Mouse (Mus musculus): ENCODE results near the gene Commd1. TPM values are rescaled to one million over a fixed set of nuclear protein-coding genes. Genes with fewer than 3 reads are reported as not detected.

Commd1 gene
- polyA plus RNA-seq, 1 experiment = 35.7 TPM

- H3K27ac ChIP-seq (ENCODE audit: insufficient read depth, low read depth, low read length) = no peak overlapping the region
- WGBS = 39% methylated on average over 1 of the region's 1 CpGs
Measured at GRCm38 (mm10) chr11:22989786-22990185, 7.6 kb upstream of the Commd1 start.

GRCm38 (mm10) chr11:22987357-22987756 is 5.2 kb upstream of the Commd1 start:
- Histone ChIP-seq H3K4me1 (ENCODE audit: control insufficient read depth, insufficient read depth, low read length) (peaks cover 14% of the 10 kb centered on the region), H3K27ac (ENCODE audit: insufficient read depth, low read depth, low read length) (no peak overlapping the region), H3K4me3 (ENCODE audit: insufficient read depth, low read depth, low read length) (no peak overlapping the region), H3K27me3 (replicated peaks; ENCODE audit: control insufficient read depth, insufficient read depth, low read length) (no peaks in the 10 kb centered on the region), H3K36me3 (ENCODE audit: control insufficient read depth, insufficient read depth, low read length) (no peaks in the 10 kb centered on the region)
- DNase-seq = peak; percentile 78
- 44% methylated on average over 2 of the region's 2 CpGs for WGBS
- no peak for TF ChIP-seq POLR2A (IDR thresholded peaks at IDR 0.05; ENCODE audit: low read depth, low read length)
- TF ChIP-seq CTCF (conservative IDR thresholded peaks at IDR 0.05; ENCODE audit: insufficient read depth, insufficient read length, low read depth, low read length) = peak; percentile 78

More at GRCm38 (mm10) chr11:22989786-22990185, 7.6 kb upstream of the Commd1 start:
- Histone ChIP-seq H3K4me1 (ENCODE audit: control insufficient read depth, insufficient read depth, low read length) (peaks cover 14% of the 10 kb centered on the region), H3K4me3 (ENCODE audit: insufficient read depth, low read depth, low read length) (peak overlapping the region; percentile 99; the same call in 1 of the 2 replicates), H3K27me3 (replicated peaks; ENCODE audit: control insufficient read depth, insufficient read depth, low read length) (no peaks in the 10 kb centered on the region), H3K36me3 (ENCODE audit: control insufficient read depth, insufficient read depth, low read length) (peaks cover 5% of the 10 kb centered on the region)
- no peak for DNase-seq
- TF ChIP-seq POLR2A (IDR thresholded peaks at IDR 0.05; ENCODE audit: low read depth, low read length) (no peak), CTCF (conservative IDR thresholded peaks at IDR 0.05; ENCODE audit: insufficient read depth, insufficient read length, low read depth, low read length) (no peak)

GRCm38 (mm10) chr11:22985510-22985909 is 3.3 kb upstream of the Commd1 start:
- Histone ChIP-seq H3K27me3 (replicated peaks; ENCODE audit: control insufficient read depth, insufficient read depth, low read length) (no peaks in the 10 kb centered on the region), H3K4me3 (ENCODE audit: insufficient read depth, low read depth, low read length) (no peak overlapping the region), H3K27ac (ENCODE audit: insufficient read depth, low read depth, low read length) (no peak overlapping the region), H3K36me3 (ENCODE audit: control insufficient read depth, insufficient read depth, low read length) (no peaks in the 10 kb centered on the region), H3K4me1 (ENCODE audit: control insufficient read depth, insufficient read depth, low read length) (peaks cover 9% of the 10 kb centered on the region)
- TF ChIP-seq CTCF (conservative IDR thresholded peaks at IDR 0.05; ENCODE audit: insufficient read depth, insufficient read length, low read depth, low read length) = no peak
- no peak for TF ChIP-seq POLR2A (IDR thresholded peaks at IDR 0.05; ENCODE audit: low read depth, low read length)
- 72% methylated on average over 3 of the region's 3 CpGs for WGBS
- no peak for DNase-seq

GRCm38 (mm10) chr11:22982846-22983245 is 664 bp upstream of the Commd1 start:
- no peak for DNase-seq
- no peak overlapping the region for H3K27ac ChIP-seq (ENCODE audit: insufficient read depth, low read depth, low read length)
- 77% methylated on average over 6 of the region's 6 CpGs for WGBS

GRCm38 (mm10) chr11:22981543-22981950 is 635 bp downstream of the Commd1 start:
- Histone ChIP-seq H3K4me3 (ENCODE audit: insufficient read depth, low read depth, low read length) (peak overlapping the region; percentile 68), H3K4me1 (ENCODE audit: control insufficient read depth, insufficient read depth, low read length) (peaks cover 6% of the 10 kb centered on the region), H3K27ac (ENCODE audit: insufficient read depth, low read depth, low read length) (peak overlapping the region; percentile 68), H3K27me3 (replicated peaks; ENCODE audit: control insufficient read depth, insufficient read depth, low read length) (no peaks in the 10 kb centered on the region), H3K36me3 (ENCODE audit: control insufficient read depth, insufficient read depth, low read length) (no peaks in the 10 kb centered on the region)
- no peak for TF ChIP-seq POLR2A (IDR thresholded peaks at IDR 0.05; ENCODE audit: low read depth, low read length)
- no peak for TF ChIP-seq CTCF (conservative IDR thresholded peaks at IDR 0.05; ENCODE audit: insufficient read depth, insufficient read length, low read depth, low read length)
- no peak for DNase-seq
- WGBS = 1% methylated on average over 12 of the region's 12 CpGs

More at GRCm38 (mm10) chr11:22982846-22983245, 664 bp upstream of the Commd1 start:
- no peaks in the 10 kb centered on the region for H3K36me3 ChIP-seq (ENCODE audit: control insufficient read depth, insufficient read depth, low read length)
- no peaks in the 10 kb centered on the region for H3K27me3 ChIP-seq (replicated peaks; ENCODE audit: control insufficient read depth, insufficient read depth, low read length)
- H3K4me3 ChIP-seq (ENCODE audit: insufficient read depth, low read depth, low read length) = no peak overlapping the region
- peaks cover 6% of the 10 kb centered on the region for H3K4me1 ChIP-seq (ENCODE audit: control insufficient read depth, insufficient read depth, low read length)
- no peak for TF ChIP-seq POLR2A (IDR thresholded peaks at IDR 0.05; ENCODE audit: low read depth, low read length)
- no peak for TF ChIP-seq CTCF (conservative IDR thresholded peaks at IDR 0.05; ENCODE audit: insufficient read depth, insufficient read length, low read depth, low read length)

GRCm38 (mm10) chr11:22981041-22981440 is 1.1 kb downstream of the Commd1 start:
- Histone ChIP-seq H3K4me3 (ENCODE audit: insufficient read depth, low read depth, low read length) (peak overlapping the region; percentile 5; the same call in 1 of the 2 replicates), H3K27me3 (replicated peaks; ENCODE audit: control insufficient read depth, insufficient read depth, low read length) (no peaks in the 10 kb centered on the region), H3K27ac (ENCODE audit: insufficient read depth, low read depth, low read length) (no peak overlapping the region), H3K36me3 (ENCODE audit: control insufficient read depth, insufficient read depth, low read length) (no peaks in the 10 kb centered on the region), H3K4me1 (ENCODE audit: control insufficient read depth, insufficient read depth, low read length) (peaks cover 6% of the 10 kb centered on the region)
- TF ChIP-seq POLR2A (IDR thresholded peaks at IDR 0.05; ENCODE audit: low read depth, low read length) (no peak), CTCF (conservative IDR thresholded peaks at IDR 0.05; ENCODE audit: insufficient read depth, insufficient read length, low read depth, low read length) (no peak)
- 37% methylated on average over 4 of the region's 4 CpGs for WGBS
- DNase-seq = no peak

- DNase-seq = no peak
- peaks cover 9% of the 10 kb centered on the region for H3K4me1 ChIP-seq (ENCODE audit: control insufficient read depth, insufficient read depth, low read length)
- WGBS = 81% methylated on average over 1 of the region's 1 CpGs
- no peak overlapping the region for H3K27ac ChIP-seq (ENCODE audit: insufficient read depth, low read depth, low read length)
- no peak for TF ChIP-seq CTCF (conservative IDR thresholded peaks at IDR 0.05; ENCODE audit: insufficient read depth, insufficient read length, low read depth, low read length)
- no peak for TF ChIP-seq POLR2A (IDR thresholded peaks at IDR 0.05; ENCODE audit: low read depth, low read length)
- no peaks in the 10 kb centered on the region for H3K36me3 ChIP-seq (ENCODE audit: control insufficient read depth, insufficient read depth, low read length)
- no peaks in the 10 kb centered on the region for H3K27me3 ChIP-seq (replicated peaks; ENCODE audit: control insufficient read depth, insufficient read depth, low read length)
- H3K4me3 ChIP-seq (ENCODE audit: insufficient read depth, low read depth, low read length) = no peak overlapping the region
Measured at GRCm38 (mm10) chr11:22979221-22979620, 3.0 kb downstream of the Commd1 start.

All from kidney, adult 2 months (tissue).